Mouse (Mus musculus) urinary bladder, postnatal 25 days (tissue): ENCODE measurements around the gene Map7.

Source experiments
- DNase-seq: peaks from one replicate; pipeline ENCODE4 v3.0.0; 2022; ENCODE audit warnings: low spot score

The Map7 gene

DNA sequence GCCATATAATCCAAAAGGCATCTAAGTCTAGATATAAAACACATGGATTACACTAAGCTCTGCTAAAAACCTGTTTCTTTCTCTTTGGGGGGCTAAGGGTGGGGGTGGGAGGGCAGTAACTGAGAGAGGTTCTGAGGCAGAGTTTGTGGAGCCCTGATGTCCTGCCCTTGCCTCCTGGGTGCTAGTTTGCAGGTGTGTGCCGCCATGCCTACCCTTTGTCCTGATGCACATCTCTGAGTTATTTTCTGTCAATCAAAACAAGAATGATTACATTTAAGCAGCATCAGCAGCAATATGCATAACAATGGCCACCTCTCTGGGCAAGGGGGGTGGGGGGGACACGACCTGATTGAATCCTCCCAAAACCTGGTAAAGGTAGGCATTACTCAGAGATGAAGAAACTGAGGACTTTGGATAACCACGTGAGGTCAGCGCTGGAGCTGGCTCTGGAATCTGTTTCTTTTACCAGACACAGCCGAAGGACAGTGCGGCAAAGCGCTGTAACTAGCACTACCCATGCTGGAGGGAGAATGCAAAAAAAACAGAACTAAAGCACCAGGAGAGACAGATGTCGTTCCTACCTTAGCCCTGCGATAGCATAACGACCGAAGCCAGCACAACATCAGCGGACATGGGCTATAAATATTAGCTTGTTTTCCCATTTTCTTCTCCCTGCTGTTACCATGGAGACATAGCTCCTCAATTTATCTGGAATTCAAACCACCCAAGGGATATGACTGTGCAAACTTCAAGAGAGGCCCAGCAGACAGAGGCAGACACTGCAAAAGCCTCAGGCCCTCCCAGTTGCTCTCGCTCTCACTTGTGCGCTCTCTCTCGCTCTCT, 137.9 kb downstream of the Map7 start:
- no peak for DNase-seq

DNA sequence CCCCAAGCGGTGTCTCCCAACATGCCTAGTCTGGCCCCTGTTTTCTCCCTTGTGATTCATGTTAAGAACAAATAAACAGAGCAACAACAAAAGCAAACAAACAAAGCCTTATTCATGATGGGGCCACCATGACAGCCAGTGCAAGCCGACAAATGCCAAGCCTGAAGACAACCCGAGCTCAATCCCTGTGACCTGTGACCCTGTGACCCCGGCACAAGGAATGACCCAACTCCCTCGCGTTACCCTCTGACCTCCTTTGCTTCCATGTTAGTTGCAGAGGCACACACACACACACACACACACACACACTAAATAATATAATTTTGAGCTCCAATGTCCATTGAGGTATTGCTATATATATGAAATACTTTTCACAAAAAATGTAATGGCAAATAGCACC, 139.1 kb downstream of the Map7 start:
- no peak for DNase-seq

DNA sequence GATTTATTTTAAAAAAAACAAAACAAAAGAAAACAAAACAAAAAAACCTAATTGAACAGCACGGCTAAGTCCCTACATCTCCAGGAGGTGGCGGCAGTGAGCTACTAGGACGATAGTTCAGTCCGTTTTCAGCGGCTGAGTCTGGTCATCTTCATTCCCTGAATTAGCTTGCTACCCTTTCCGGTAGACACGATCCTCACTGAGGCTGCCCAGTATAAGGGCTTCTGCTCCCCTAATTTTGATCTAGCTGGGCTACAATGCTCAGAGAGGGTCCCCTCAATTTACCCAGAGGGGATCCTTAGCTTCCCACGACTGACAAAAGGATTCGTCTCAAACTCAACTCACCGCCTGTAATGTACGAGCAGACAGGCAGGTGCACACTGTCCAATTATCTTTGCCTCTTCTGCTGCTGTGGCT, 142.2 kb downstream of the Map7 start:
- DNase-seq = peak; percentile 86

DNA sequence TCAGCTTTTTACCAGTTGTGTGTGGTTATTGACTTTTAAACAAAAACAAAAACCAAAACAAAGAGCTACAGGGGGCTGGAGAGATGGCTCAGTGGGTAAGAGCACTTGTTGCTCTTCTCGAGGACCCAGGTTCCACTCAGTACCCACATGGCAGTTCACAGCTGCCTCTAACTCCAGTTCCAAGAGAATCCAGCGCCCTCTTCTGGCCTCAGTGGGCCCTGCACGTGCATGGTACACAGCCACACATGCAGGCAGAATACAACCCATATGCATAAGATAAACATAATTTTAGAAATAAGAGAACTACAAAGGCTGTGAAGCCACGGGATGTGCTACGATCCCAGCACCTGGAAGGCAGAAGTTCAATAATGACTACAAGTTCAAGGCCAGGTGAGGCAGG, 147.7 kb downstream of the Map7 start:
- no peak for DNase-seq

DNA sequence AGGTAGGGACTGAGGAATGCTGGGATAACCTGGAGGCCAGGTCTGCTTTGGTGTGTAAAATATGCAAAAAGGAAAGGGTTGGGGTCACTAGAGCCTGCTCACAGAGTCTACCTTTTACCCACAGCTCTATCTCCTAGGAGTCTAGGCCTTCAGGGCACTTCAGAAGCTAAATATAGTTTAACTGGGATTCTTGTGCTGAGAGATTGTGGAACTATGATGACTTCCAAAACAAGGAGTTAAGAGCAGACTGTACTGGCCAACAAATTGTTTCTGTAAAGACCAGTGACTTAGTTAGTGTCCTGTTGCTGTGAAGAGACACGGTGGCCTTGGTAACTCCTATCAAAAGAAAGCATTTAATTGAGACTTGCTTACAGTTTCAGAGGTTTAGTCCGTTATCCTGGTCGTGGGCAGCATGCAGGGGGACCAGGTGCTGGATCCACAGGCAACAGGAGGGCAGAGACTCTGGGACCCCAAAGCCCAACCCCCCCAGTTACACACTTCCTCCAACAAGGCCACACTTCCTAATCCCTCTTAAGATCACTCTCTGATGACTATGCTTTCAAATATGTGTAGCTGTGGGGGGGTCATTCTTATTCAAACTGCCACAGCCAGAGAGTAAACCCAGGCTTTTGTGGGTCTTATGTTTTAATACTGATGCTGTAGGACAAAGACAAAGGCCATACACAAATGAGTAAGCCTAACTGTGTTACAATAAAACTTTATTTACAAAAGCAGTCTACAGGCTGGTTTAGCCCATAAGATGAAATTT, 150.1 kb downstream of the Map7 start:
- no peak for DNase-seq

DNA sequence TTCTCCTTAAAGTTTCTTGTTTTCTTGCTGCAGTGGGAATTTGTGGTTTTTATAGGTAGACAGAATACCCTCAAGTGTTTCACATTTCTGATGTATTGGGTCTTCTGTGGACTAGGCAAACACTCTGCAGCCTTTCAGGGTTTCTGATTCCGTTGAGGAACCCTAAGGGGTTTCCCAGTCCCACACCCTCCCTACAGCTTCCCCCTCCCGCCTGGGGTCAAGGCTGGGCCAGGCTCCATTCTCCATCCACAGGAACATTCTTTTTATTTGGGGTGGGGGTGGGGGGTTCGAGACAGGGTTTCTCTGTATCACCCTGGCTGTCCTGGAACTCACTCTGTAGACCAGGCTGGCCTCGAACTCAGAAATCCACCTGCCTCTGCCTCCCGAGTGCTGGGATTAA, 150.8 kb downstream of the Map7 start:
- no peak for DNase-seq

DNA sequence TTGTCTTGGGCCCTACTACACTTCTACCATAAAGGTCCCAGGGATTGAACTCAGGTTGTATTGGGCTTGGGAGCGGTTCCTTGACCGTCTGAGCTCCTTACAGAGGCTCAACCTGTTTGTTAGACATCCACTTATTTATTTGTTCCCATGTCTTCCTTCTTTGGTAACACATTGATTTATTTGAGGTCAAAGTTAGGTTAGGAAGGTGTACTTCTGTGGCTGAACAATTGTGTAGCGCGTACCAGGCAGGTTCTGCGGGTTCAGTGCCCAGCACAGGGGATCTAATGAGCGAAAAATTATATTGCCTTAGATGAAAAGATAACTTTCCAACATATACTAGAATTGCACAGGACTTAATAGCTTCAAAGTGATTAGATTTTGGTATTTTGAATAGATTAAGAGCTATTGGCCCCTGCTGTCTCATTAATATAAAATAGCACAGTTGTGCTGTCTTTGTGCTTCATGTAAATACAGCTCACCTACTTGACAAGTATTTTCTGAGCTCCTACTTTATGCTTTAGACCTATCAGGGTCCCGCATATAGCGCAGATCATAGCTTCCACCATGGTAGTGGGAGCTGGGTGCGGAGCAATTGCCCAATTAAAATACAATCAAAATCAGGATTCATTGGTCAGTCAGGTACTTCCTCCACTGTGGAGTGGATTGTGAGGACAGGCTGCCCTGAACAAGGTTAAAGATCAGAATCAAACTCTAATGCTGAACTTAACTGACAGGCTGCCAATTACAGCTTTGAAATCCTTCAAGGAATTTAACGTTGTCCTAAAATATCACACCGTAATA, 162.9 kb downstream of the Map7 start:
- DNase-seq = peak; percentile 12

DNA sequence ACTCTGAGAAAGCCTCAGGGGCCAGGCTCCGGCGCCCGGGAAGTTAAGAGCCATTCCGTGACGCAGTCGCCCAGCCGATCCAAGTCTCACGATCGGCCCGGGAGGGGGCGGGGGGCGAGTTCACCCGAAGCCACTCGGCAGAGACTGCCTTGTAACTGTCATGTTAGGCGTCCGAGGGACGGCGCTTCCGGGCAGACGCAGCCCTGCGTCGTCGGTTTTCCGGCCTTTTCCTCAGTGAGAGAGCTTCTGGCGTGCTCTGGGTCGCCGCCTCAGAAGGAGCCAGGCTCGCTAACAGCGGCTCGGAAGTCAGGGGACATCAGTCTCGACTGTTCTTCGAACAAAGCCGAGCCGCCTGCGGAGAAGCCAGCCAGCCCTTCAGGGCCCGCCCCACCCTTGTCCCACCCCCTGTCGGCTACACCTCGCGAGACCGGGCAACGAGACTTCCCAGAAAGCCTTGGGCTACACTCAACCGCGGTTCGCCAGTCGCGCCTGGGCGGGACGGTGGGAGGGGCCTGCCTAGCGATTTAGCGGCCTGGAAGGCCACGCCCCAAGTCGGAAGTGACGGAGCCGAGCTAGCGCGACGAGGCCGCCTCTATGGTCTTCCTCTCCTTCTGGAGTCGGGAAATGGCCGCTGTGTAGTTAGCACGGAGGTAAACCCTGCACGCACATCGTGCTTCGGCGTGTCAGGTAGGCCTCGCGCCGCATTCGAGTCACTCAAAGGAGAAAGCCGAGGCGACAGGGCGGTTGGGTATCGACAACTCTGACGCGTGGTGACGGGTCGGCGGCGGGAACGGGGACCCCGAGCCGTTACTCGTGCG, 163.9 kb downstream of the Map7 start, which contains the start of gene Bclaf1:
TSS of gene Bclaf1 (plus strand) at position 552 of the 818 bp plus-strand sequence.
- peak; percentile 99 for DNase-seq

DNA sequence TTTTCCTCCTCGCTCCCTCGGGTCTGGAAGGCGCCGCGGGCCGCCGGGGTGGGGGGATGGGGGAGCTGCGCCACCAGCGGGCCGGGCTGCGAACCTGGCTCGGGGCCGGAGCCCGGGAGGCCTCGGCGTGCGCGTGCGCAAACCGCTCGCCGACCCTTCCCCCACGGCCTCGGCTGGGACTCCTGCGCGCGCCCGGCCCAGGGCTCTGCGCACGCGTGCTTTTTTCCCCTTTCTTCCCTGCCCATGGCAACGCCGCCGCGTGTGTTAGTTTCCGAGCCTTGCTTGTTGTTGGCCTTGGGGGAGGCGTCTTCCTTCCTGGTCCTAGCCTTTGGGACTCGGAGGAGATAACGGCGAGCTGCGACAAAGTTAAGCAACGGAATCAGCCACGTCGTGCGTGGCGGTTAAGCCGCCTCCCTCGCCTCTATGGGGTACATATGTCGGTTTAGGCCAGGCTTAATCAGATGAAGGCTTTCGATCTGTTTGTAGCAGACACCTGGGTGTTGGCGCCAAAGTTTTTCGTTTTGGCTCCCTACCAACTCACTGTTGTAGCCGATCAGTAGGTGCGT, 164.5 kb downstream of the Map7 start:
- DNase-seq = peak; percentile 88

DNA sequence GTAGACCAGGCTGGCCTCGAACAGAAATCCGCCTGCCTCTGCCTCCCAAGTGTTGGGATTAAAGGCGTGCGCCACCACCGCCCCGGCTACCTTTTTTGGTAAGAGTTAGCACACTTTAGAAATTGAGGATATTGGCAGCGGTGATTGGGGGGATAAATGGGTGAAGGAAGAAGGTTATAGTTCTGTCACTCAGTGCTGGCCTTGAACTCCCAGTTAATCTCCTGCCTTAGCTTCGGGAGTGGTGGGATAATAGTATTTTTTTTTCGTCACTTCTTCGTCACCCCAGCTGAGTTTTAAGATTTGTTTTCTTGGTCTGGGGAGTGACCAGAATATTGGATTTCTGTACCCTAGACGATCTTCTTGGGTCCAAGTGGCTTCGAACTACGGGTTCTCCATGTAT, 165.2 kb downstream of the Map7 start:
- no peak for DNase-seq

DNA sequence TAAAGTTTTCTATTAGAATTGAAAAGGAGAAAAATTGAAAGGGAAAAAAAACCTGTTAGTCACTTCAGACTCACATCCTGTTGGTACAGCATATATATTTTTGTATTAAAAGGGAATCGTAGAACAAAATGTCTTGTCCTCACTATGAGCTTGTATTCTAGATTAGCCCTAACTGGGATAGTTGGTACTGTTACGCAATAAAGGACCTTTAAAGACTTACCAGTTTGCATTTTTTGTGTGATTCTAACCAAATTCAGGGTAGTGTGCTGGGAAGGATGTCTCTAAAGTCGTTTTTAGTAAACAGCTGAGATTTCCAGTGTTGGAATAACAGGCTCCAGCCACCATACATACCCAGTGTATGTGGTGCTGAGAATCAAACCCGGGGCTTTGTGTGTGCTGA, 165.7 kb downstream of the Map7 start:
- no peak for DNase-seq

DNA sequence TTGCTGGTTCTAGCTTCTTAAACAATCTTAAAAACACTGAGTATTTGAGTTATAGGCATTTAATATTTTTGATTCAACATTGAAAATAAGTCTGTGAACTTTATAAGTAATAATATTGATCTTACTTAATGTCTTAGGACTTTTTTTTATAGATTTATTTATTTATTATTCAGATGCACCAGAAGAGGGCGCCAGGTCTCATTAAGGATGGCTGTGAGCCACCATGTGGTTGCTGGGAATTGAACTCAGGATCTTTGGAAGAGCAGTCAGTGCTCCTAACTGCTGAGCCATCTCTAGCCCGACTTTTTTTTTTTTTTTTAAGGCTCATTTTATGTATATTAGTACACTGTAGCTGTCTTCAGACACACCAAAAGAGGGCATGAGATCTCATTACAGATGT, 166.5 kb downstream of the Map7 start:
- no peak for DNase-seq

DNA sequence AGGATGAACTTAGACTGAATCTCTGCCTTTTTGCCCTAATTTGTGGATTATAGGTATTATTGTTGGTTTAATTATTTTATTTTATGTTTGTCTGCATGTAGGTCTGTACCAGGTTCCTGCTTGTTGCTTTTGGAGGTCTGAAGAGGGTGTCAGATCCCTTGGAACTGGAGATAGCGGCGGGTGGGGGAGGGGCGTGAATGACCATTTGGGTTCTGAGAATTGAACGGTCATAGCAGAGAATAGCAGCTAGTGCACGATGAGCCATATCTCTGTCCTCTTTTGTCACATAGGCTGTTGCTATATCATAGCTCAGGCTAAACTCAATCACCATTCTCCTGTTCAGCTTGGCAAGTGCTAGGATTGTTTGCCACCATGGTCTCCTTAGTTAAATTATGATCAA, 169.2 kb downstream of the Map7 start:
- no peak for DNase-seq

DNA sequence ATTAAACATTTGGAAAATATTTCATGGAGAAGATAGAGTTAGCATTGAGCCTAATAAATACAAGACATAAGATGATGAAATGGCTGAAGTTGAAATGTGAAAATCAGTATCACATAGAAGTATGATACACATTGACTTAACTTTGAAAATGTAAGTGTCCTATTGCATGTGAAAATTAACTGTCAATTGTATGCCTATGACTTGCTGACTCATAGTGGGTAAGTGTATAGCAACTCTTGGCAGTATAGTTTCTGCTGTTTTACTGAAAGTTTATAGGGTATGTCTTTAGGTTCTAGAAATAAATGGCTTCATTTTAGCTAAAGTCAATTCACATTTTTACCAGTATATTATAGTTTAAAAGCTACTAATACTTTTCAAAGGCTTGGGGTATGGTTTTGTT, 178.0 kb downstream of the Map7 start:
- no peak for DNase-seq
